Mouse (Mus musculus): ENCODE measurements at regions not wholly inside any gene's neighbourhood (a gene's known extent, or its start where the extent isn't known, plus 50 kb on each side); places are given as distances from the start of the nearest gene placed in this dataset.

DNA sequence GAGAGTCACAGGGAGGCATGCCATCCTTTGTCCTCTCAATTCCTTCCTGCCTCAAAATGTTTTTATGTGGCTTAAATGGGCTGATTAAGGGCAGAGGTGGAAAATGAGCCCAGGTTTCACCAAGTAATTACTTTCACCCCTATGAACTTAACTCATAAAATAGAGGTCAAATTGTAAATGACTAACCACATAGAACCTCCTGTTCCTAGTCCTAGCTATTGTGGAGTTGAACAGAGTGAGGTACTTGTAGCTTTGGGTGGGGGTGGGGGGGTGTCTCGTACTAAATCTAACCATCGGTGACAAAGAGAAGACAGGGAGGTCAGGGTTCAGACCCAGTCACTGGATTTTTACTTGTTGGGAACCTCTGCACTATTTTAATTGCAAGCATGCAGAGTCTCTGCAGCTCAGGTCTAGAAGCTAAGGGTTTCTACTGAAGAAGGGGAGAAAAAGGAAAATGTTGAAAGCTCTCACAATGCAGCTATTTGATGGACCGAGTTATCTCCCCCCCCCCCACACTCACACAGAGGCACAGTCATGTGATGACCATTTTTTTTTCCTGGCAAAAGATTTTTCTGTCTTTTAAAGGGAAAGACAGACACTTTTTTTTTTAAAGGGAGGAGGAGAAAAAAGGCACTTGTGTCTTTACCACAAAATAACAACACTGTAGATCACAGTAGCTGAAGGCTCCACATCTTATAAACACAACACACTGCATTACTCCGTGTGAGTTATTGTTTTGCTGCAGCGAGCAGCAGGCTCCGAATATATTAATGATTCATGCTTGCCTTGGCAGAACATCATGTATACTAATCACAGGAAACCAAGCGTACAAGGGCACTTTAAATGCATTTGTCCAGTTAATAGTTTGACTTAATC is 300.4 kb downstream of the Sfmbt2 start:
- TF ChIP-seq CTCF (IDR thresholded peaks at IDR 0.05; ENCODE audit: extremely low read depth, insufficient read depth, low read length) (no peak), POLR2A (IDR thresholded peaks at IDR 0.05; ENCODE audit: extremely low read depth, insufficient read depth, low read length) (no peak)

Data from cortical plate, adult 2 months (tissue).